Mouse (Mus musculus) cerebellum, adult (tissue): Measurements from ENCODE around the gene Prdm11.

Experiments
- ATAC-seq: cut with Nextera tagmentation; 2 replicates; pipeline ENCODE4 v1.9.2; 2017; ENCODE audit warnings: mild to moderate bottlenecking, moderate library complexity, mixed read lengths; ENCODE audit not compliant: insufficient number of reproducible peaks, low FRiP score, low TSS enrichment

The Prdm11 gene

GRCm38 (mm10) chr2:92941463-92941862 is 104.5 kb downstream of the Prdm11 start:
- ATAC-seq, result peak; percentile 56; the same call in 1 of the 2 replicates

GRCm38 (mm10) chr2:92940963-92941362 is 105.0 kb downstream of the Prdm11 start:
- no peak for ATAC-seq

GRCm38 (mm10) chr2:92938827-92939226 is 107.1 kb downstream of the Prdm11 start:
- ATAC-seq, result no peak

DNA sequence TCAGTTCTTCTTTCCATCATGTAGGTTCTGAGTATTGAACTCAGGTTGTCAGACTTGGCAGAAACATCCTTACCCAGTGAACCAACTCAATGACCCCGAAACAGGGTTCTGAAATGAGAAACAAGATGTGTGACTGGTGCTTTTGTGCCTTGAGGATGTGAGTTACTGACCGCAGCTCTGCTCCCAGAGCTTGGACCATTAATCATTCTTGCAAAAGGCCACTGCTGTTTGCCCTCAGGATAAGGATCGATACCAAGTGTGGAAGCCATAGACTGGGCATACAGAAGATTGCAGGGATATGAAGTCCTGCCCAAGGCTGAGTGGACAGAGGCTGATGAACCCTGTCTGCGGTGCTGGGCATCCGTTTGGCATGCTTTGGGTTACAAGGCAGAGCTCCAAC is 107.9 kb downstream of the Prdm11 start:
- no peak for ATAC-seq

DNA sequence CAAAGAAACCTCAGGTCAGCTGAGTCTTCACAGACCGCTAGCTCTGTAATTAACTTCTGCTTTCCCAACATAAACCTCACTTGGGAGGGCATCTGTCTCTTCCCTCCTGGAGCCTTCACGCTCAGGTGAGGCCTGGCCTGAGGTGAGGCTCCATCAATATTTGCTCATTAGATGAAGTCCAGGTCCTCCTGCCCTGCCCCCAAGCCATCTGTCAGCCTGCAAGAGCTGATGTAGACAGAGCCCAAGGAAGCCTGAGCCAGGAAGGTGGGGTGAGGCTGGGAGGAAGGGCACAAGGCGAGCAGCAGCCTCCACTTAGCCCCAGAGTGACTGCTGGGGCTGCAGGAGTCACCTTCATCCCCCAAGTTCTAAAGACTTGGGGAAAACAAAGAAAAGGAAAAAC is 110.5 kb downstream of the Prdm11 start:
- ATAC-seq, result peak; percentile 88

GRCm38 (mm10) chr2:92934312-92934982 is 111.5 kb downstream of the Prdm11 start:
- ATAC-seq, result no peak

DNA sequence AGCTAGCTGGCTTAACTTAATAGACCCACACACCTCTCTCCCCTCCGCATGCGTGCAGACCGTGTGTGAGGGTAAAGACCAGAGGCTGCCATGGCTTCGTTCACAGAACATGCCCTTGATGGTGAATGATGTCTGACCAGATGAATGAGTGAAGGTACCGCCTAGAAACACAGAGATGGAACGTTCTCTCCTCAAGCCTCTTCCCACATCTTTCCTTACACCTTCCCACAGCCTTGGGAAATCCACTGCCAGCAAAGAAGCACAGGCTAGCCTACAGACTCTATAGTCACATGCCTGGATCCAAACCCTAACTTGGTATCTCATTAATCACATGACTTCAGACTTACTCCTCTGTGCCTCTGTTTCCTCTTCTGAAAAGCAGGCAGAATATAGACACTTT is 112.6 kb downstream of the Prdm11 start:
- no peak for ATAC-seq

DNA sequence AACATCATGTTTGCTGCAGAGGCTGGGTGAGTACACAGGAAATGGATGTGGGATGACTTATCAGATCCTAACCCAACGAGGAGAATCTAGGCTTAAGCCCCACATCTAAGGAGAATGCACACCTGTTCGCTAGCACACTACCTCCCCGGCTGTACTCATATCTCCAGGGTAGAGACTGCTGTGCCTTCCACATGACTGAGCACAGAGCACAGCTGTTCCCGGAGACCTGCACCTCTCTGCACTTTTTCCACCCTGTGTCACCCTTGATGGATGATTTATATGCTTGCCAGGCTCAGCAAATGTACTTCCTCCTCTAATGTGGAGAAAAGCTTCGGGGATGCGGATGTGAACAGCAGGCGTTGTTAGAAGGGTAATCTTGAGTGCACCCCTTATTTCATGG is 114.9 kb downstream of the Prdm11 start:
- ATAC-seq, result no peak

DNA sequence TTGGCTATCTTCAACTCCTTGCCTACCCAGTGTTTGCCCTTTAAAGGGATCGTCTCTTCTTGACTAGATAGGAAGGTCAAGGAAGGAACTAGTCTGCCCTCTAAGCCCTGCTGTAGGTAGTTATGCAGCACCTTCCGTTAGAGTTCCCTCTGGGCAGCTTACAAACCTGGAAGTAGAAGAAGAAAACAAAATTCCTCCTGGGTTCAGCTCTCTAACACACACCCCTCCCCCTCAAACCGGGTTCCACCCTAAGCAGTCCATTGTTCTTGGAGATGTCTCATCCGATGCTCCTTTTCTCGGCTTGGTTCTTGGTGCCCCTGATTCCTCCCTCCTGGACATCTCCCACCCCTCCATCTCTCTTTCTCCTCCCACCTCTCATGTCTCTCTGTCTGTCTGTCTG is 116.3 kb downstream of the Prdm11 start:
- no peak for ATAC-seq

DNA sequence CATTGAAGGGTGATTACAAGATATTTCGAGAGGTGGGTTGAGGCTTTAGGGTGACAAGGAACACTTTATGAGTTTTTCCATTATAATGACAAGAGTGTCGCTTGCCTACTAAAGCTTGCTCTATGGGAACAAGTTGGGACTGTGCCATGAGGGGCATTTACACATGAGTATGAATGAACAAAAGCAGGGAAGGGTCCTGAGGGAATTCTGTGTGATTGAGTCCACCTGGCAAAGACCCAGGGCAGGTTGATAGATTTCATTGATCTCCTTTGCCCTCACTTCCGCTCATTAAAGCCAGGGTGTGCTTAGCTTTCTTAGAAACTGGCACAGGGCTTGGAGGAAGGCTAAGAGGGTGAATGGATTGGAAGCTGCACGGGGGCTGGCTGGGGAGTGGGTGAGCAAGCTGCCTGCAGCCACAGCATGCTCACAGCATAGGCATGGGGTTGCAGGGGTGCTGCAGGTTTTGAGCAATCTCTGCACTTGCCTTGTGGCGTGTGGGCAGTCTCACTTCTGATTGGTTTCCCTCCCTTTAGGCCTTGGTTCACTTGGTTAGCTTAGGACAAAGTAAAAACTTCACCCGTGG is 121.2 kb downstream of the Prdm11 start:
- ATAC-seq, result no peak

DNA sequence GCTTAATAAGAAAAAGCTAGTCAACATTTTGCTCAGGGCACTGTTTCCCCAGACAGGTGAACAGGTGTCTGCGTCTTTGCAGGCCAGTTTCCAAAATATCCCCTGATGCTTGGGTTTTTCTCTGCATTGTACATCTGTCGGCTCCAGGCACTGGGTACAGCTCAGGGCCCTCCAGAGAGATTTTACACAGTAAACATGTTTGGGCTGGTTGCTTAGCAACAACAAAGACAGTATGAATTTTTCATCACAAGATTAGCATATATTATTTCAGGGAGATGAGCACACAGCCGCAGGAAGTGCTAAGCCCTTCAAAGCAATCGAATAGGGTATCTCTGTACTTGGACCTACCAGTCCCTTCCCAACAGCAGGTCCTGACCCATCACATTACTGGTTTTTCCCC is 125.3 kb downstream of the Prdm11 start:
- no peak for ATAC-seq

DNA sequence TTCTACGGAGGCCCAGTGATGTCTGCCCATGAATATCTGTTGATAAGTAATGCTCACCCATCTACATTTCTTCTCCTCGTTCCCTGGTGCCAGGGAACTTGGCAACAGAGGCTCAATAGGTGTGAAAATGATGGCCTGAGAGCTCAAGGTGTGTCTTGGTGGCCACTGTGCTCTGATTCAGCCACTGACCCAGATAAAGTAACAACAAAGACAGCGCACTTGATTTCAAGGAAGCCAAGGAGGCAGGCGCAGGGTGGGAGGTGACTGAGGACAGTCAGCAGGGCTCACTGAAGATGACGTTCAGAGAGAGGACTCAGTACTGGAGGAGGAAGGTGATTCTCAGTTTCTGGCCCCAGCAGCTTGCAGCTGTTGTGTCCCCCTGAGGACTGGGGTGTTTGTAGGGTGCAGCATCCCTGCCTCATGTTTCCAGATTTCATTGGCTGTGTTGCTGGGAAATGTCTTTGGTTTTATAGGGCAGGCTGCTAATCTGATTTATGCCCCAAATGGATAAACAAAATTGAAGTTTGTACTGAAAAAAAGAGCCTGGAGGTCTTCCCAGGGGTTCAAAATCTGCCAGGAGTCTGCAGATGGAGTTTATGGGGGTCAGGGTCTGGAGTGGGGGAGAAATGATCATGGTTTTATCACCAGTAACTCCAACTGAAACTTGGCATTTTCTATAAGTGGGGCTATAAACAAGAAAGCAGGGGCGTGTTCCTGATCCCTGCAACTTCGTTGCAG is 128.4 kb downstream of the Prdm11 start:
- no peak for ATAC-seq

DNA sequence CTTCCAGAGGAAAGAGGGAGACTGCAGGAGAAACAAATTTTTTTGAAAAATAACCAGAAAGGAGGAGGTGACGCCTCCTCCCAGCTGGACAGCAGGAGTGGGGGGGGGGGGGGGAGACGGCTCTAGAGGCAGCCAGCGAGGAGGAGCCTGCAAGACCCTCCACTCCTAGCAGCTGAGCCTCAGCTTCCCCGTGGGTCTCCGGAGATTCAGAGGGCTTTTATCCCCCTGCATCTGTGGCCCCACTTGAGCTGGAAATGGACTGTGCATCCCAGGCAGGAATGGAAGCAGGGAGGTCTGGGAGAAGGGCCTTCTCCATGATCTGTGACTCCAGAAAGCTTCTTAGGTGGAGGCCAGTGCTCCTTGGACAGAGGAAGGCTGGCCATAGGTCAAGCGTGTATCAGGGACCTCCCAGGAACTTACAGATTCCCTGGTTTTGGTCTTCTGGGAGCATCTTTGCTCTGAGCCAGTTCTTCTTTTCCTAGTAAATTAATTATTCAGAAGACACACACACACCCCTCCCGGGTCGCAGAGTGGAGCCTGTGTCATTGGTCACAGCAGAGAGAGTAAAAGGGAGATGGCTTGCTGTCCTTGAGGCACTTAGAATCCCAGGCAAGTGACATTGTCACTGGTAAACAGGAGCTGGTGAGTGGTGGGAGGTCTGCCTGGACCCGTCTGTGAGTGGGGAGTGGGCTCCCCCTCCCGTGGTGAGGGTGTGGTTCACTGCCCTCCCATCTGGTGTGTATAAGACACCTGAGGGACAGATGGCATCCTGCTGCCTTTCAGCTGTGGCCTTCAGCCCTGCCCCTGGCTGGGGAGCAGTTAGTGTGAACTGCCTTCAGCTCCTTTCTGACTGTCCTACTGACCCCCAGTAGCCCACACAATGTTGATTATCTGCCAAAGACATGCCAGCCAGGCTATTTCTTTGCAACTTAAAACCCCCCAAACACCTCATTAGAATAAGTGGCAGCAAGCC is 130.0 kb downstream of the Prdm11 start:
- 0 out of 2 replicates have a peak, but pooled peaks have one; percentile 22 for ATAC-seq
